Mouse (Mus musculus) liver, adult 2 months (tissue): Measurements from ENCODE around the gene Dlgap1. TPM values are rescaled to one million over a fixed set of nuclear protein-coding genes. Genes with fewer than 3 reads are reported as not detected.

Source experiments
- DNase-seq: peaks from one replicate; pipeline ENCODE4 v3.0.0-alpha.2; 2011; ENCODE audit warnings: low read depth, low spot score; ENCODE audit errors: extremely low read depth
- H3K27ac ChIP-seq: fragments of 200-500 bp; replicated peaks from 2 replicates; pipeline ENCODE4 v1.5.1; 2012; ENCODE audit warnings: low read depth, mild to moderate bottlenecking, control low read depth, inconsistent platforms, low read length; ENCODE audit not compliant: insufficient read depth
- H3K27me3 ChIP-seq: fragments of 200-500 bp; 2 replicates; pipeline ENCODE4 v1.6.1; 2012; ENCODE audit warnings: mild to moderate bottlenecking, moderate library complexity, low read length, inconsistent platforms; ENCODE audit not compliant: control insufficient read depth, insufficient read depth
- H3K36me3 ChIP-seq: fragments of 200-500 bp; 2 replicates; pipeline ENCODE4 v1.6.1; 2012; ENCODE audit warnings: low read length, inconsistent platforms; ENCODE audit not compliant: control insufficient read depth, insufficient read depth
- H3K4me1 ChIP-seq: fragments of 200-500 bp; 2 replicates; pipeline ENCODE4 v1.6.1; 2011; ENCODE audit warnings: low read length; ENCODE audit not compliant: control insufficient read depth, insufficient read depth
- H3K4me3 ChIP-seq: fragments of 200-500 bp; 2 replicates; pipeline ENCODE4 v1.5.1; 2011; ENCODE audit warnings: low read depth, mild to moderate bottlenecking, control low read depth, low read length, moderate library complexity; ENCODE audit not compliant: insufficient read depth
- H3K79me2 ChIP-seq: fragments of 200-500 bp; 2 replicates; pipeline ENCODE4 v1.6.1; 2012; ENCODE audit warnings: inconsistent platforms, mild to moderate bottlenecking, low read length, moderate library complexity; ENCODE audit not compliant: control insufficient read depth, insufficient read depth
- H3K9ac ChIP-seq: fragments of 200-500 bp; 2 replicates; pipeline ENCODE4 v1.6.1; 2012; ENCODE audit warnings: low read depth, mild to moderate bottlenecking, control low read depth, inconsistent platforms, low read length
- CTCF ChIP-seq: fragments of 200-500 bp; IDR thresholded peaks from 2 replicates; pipeline ENCODE4 v1.5.1; 2011; ENCODE audit warnings: low read depth, low read length, control low read depth
- POLR2A ChIP-seq: fragments of 200-500 bp; IDR thresholded peaks from 2 replicates; pipeline ENCODE4 v1.6.1; 2011; ENCODE audit warnings: low read length, control low read depth; ENCODE audit not compliant: insufficient read depth; ENCODE audit errors: extremely low read depth
- WGBS: fragments of 180-500 bp; shearing (Covaris S2); methylation state at CpG from one replicate; pipeline ENCODE4 v1.1.7; 2018; 5-methylcytosine and 5-hydroxymethylcytosine counted together
- polyA plus RNA-seq: library from polyadenylated mRNA; depleted of rRNA; stranded (reverse); fragments of >200 nt; gene quantifications from 2 replicates; pipeline ENCODE4 v1.2.3, GENCODE M21; 2012
- total RNA-seq: library from RNA; depleted of rRNA; stranded (reverse); fragments of >200 nt; gene quantifications from 2 replicates; pipeline ENCODE4 v1.2.3, GENCODE M21; 2014

The Dlgap1 gene
- total and polyA plus RNA-seq, 2 experiments, result 0.55 to 1.5 TPM

- 87% methylated on average over 13 of the region's 13 CpGs for WGBS
- no peaks in the 10 kb centered on the region for H3K4me1 ChIP-seq
- no peak overlapping the region for H3K4me3 ChIP-seq
- no peaks in the 10 kb centered on the region for H3K36me3 ChIP-seq
- DNase-seq, result no peak
- no peak overlapping the region for H3K9ac ChIP-seq
- TF ChIP-seq POLR2A, result no peak
- no peak for TF ChIP-seq CTCF
- no peak overlapping the region for H3K27ac ChIP-seq
- H3K27me3 ChIP-seq, result no peaks in the 10 kb centered on the region
- H3K79me2 ChIP-seq, result no peaks in the 10 kb centered on the region
Observed at GRCm38 (mm10) chr17:70673985-70674384, 705.1 kb downstream of the Dlgap1 start.

GRCm38 (mm10) chr17:70676522-70676921, 707.6 kb downstream of the Dlgap1 start:
- Histone ChIP-seq H3K9ac (no peak overlapping the region), H3K4me1 (no peaks in the 10 kb centered on the region), H3K79me2 (no peaks in the 10 kb centered on the region), H3K27me3 (no peaks in the 10 kb centered on the region), H3K27ac (no peak overlapping the region), H3K36me3 (no peaks in the 10 kb centered on the region), H3K4me3 (no peak overlapping the region)
- TF ChIP-seq CTCF (no peak), POLR2A (no peak)
- DNase-seq, result no peak
- WGBS, result 40% methylated on average over 2 of the region's 2 CpGs

DNA sequence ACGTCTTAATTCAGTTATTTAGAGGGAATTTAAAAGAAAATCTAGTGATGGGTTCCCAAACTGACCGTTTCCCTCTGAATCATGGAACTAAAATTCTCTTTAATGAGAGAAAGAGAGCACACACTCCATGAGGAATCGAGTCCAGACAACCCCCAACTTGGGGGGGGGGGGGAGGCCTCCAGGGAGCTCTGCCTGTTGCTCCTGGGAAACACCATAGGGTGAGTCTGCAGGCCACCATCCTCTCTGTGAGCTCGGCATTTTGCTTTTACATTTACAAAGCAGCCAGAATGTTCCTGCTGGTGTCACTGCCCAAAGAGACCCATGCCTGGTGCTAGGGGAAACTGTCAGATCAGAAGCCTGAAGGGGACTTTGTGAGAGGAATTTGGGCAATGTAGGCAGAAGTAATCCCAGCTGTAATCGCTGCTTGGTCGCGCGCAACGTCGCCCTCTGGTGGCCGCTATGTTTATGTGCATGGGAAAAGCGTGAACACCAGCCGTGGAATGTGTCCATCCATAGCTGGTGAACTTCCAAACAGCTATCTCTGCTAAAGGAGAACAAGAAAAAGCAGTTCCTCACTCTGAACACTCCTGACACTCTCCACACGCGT, 714.8 kb downstream of the Dlgap1 start:
- H3K36me3 ChIP-seq, result no peaks in the 10 kb centered on the region
- no peak overlapping the region for H3K9ac ChIP-seq
- no peak overlapping the region for H3K27ac ChIP-seq
- H3K27me3 ChIP-seq, result no peaks in the 10 kb centered on the region
- DNase-seq, result peak; percentile 30
- TF ChIP-seq POLR2A (no peak), CTCF (peak; percentile 97)
- WGBS, result 13% methylated on average over 15 of the region's 15 CpGs
- H3K4me1 ChIP-seq, result peaks cover 1% of the 10 kb centered on the region; the same call in 1 of the 2 replicates
- no peaks in the 10 kb centered on the region for H3K79me2 ChIP-seq
- no peak overlapping the region for H3K4me3 ChIP-seq

- 82% methylated on average over 6 of the region's 6 CpGs for WGBS
- H3K4me1 ChIP-seq, result no peaks in the 10 kb centered on the region
- H3K4me3 ChIP-seq, result no peak overlapping the region
- no peaks in the 10 kb centered on the region for H3K79me2 ChIP-seq
- no peaks in the 10 kb centered on the region for H3K27me3 ChIP-seq
- DNase-seq, result no peak
- H3K27ac ChIP-seq, result no peak overlapping the region
- no peaks in the 10 kb centered on the region for H3K36me3 ChIP-seq
- no peak for TF ChIP-seq POLR2A
- no peak for TF ChIP-seq CTCF
- H3K9ac ChIP-seq, result no peak overlapping the region
Observed at GRCm38 (mm10) chr17:70690174-70690573, 721.3 kb downstream of the Dlgap1 start.

DNA sequence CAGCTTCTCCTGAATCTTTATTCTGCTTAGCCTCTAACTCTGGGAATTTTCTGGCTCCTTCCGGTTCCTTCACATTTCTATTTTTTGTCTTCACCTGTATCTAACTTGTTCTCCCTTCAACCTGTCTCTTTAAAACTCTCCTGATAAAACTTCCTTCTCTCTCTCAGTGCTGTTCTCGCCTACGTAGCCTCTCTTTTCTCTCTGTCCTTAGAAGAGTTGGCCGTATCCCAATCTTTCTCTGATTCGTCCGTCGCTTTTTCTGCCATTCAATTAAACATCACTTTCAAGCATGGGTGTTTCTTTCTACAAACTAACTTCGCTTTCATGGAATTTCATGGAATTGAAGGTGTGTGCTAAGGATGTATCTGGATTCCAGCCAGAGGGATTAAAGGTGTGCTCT, 721.7 kb downstream of the Dlgap1 start:
- Histone ChIP-seq H3K27me3 (no peaks in the 10 kb centered on the region), H3K79me2 (no peaks in the 10 kb centered on the region), H3K27ac (no peak overlapping the region), H3K9ac (no peak overlapping the region), H3K4me3 (no peak overlapping the region), H3K36me3 (no peaks in the 10 kb centered on the region), H3K4me1 (no peaks in the 10 kb centered on the region)
- no peak for DNase-seq
- TF ChIP-seq CTCF (no peak), POLR2A (no peak)
- WGBS, result 84% methylated on average over 8 of the region's 8 CpGs

GRCm38 (mm10) chr17:70706976-70707818, 738.3 kb downstream of the Dlgap1 start:
- Histone ChIP-seq H3K79me2 (no peaks in the 10 kb centered on the region), H3K4me3 (no peak overlapping the region), H3K27ac (no peak overlapping the region), H3K27me3 (no peaks in the 10 kb centered on the region; the same call in 1 of the 2 replicates), H3K9ac (no peak overlapping the region), H3K4me1 (peaks cover 4% of the 10 kb centered on the region; the same call in 1 of the 2 replicates), H3K36me3 (no peaks in the 10 kb centered on the region)
- WGBS, result 3% methylated on average over 28 of the region's 28 CpGs
- TF ChIP-seq POLR2A (no peak), CTCF (peak; percentile 92)
- DNase-seq, result peak; percentile 58
